Mouse (Mus musculus) small intestine, adult 2 months (tissue): ENCODE data around the gene Rbmxl1. TPM values are rescaled to one million over a fixed set of nuclear protein-coding genes. Genes with fewer than 3 reads are reported as not detected.
"Not testable (repeated sequence)": the region's sequence is repeated elsewhere in the genome, so short reads cannot be mapped to it uniquely, and the experiment has no call there.

Experiments used
- H3K27ac ChIP-seq: fragments of 200-500 bp; 2 replicates; pipeline ENCODE4 v1.5.1; 2012; ENCODE audit warnings: low read depth, low read length, control low read depth, inconsistent platforms; ENCODE audit not compliant: insufficient read depth
- H3K27me3 ChIP-seq: fragments of 200-500 bp; 2 replicates; pipeline ENCODE4 v1.6.1; 2012; ENCODE audit warnings: mild to moderate bottlenecking, moderate library complexity, low read length, inconsistent platforms; ENCODE audit not compliant: control insufficient read depth, insufficient read depth
- H3K36me3 ChIP-seq: fragments of 200-500 bp; 2 replicates; pipeline ENCODE4 v1.6.1; 2012; ENCODE audit warnings: mild to moderate bottlenecking, low read length, control low read depth, inconsistent platforms; ENCODE audit not compliant: control insufficient read depth, insufficient read depth
- H3K4me1 ChIP-seq: fragments of 200-500 bp; 2 replicates; pipeline ENCODE4 v1.6.1; 2012; ENCODE audit warnings: low read length, inconsistent platforms, mixed read lengths; ENCODE audit not compliant: control insufficient read depth, insufficient read depth, insufficient read length
- H3K4me3 ChIP-seq: fragments of 200-500 bp; 2 replicates; pipeline ENCODE4 v1.5.1; 2012; ENCODE audit warnings: low read depth, mild to moderate bottlenecking, control low read depth, inconsistent platforms, low read length, moderate library complexity
- CTCF ChIP-seq: fragments of 200-500 bp; IDR thresholded peaks from 2 replicates; pipeline ENCODE4 v1.5.1; 2012; ENCODE audit warnings: low read depth, mild to moderate bottlenecking, control low read depth, inconsistent platforms, low read length, moderate library complexity, mixed read lengths; ENCODE audit not compliant: insufficient replicate concordance, insufficient read length; ENCODE audit errors: extremely low read depth
- POLR2A ChIP-seq: fragments of 200-500 bp; IDR thresholded peaks from 2 replicates; pipeline ENCODE4 v1.6.1; 2012; ENCODE audit warnings: low read depth, mild to moderate bottlenecking, control low read depth, inconsistent platforms, low read length, moderate library complexity
- WGBS: fragments of 180-500 bp; shearing (Covaris S2); methylation state at CpG from one replicate; pipeline ENCODE4 v1.1.7; 2018; 5-methylcytosine and 5-hydroxymethylcytosine counted together
- polyA plus RNA-seq: library from polyadenylated mRNA; depleted of rRNA; stranded (reverse); fragments of >200 nt; gene quantifications from 2 replicates; pipeline ENCODE4 v1.2.3, GENCODE M21; 2012

The Rbmxl1 gene
- polyA plus RNA-seq, 1 experiment, result 9.3 TPM

- WGBS, result 96% methylated on average over 4 of the region's 4 CpGs
- H3K27ac ChIP-seq, result no peak overlapping the region
- H3K4me1 ChIP-seq, result no peaks in the 10 kb centered on the region; the same call in 1 of the 2 replicates
- no peaks in the 10 kb centered on the region for H3K27me3 ChIP-seq
- no peak overlapping the region for H3K4me3 ChIP-seq
- H3K36me3 ChIP-seq, result peaks cover 3% of the 10 kb centered on the region; the same call in 1 of the 2 replicates
- TF ChIP-seq POLR2A, result no peak
- TF ChIP-seq CTCF, result no peak
Measured at GRCm38 (mm10) chr8:78513106-78513505, 4.4 kb upstream of the Rbmxl1 start.

- Histone ChIP-seq H3K36me3 (no peaks in the 10 kb centered on the region; the same call in 1 of the 2 replicates), H3K27me3 (no peaks in the 10 kb centered on the region), H3K4me1 (no peaks in the 10 kb centered on the region; the same call in 1 of the 2 replicates), H3K27ac (no peak overlapping the region), H3K4me3 (no peak overlapping the region)
- WGBS, result 81% methylated on average over 3 of the region's 3 CpGs
- TF ChIP-seq CTCF, result no peak
- TF ChIP-seq POLR2A, result no peak
Measured at GRCm38 (mm10) chr8:78510926-78511325, 2.2 kb upstream of the Rbmxl1 start.

GRCm38 (mm10) chr8:78510094-78510493 is 1.4 kb upstream of the Rbmxl1 start:
- WGBS, result 1% methylated on average over 11 of the region's 11 CpGs

GRCm38 (mm10) chr8:78509273-78510031 is 754 bp upstream of the Rbmxl1 start, which contains the start of gene Slc10a7:
TSS of gene Slc10a7 (plus strand) at chr8:78509346.
- peak within 1 kb of the TSS; percentile 82 for H3K27ac ChIP-seq
- H3K4me3 ChIP-seq, result peak within 1 kb of the TSS; percentile 80
- no peaks in the 10 kb centered on the region for H3K27me3 ChIP-seq
- TF ChIP-seq POLR2A (no peak), CTCF (no peak)
- WGBS, result under 1% methylated on average over 51 of the region's 51 CpGs
- no peaks in the 10 kb centered on the region; the same call in 1 of the 2 replicates for H3K4me1 ChIP-seq
- no peaks in the 10 kb centered on the region; the same call in 1 of the 2 replicates for H3K36me3 ChIP-seq

More at GRCm38 (mm10) chr8:78510094-78510493, 1.4 kb upstream of the Rbmxl1 start:
- H3K4me1 ChIP-seq, result no peaks in the 10 kb centered on the region; the same call in 1 of the 2 replicates
- no peaks in the 10 kb centered on the region for H3K27me3 ChIP-seq
- TF ChIP-seq CTCF, result no peak
- no peak for TF ChIP-seq POLR2A
- peak overlapping the region; percentile 80 for H3K4me3 ChIP-seq
- H3K27ac ChIP-seq, result peak overlapping the region; percentile 82
- no peaks in the 10 kb centered on the region for H3K36me3 ChIP-seq

- Histone ChIP-seq H3K4me3 (peak overlapping the region; percentile 80), H3K27me3 (no peaks in the 10 kb centered on the region), H3K36me3 (no peaks in the 10 kb centered on the region; the same call in 1 of the 2 replicates), H3K27ac (peak overlapping the region; percentile 40; the same call in 1 of the 2 replicates), H3K4me1 (no peaks in the 10 kb centered on the region; the same call in 1 of the 2 replicates)
- TF ChIP-seq POLR2A, result no peak
- no peak for TF ChIP-seq CTCF
- WGBS, result under 1% methylated on average over 38 of the region's 38 CpGs
Measured at GRCm38 (mm10) chr8:78507979-78508718, 549 bp downstream of the Rbmxl1 start.

GRCm38 (mm10) chr8:78502706-78503105 is 6.0 kb downstream of the Rbmxl1 start:
- Histone ChIP-seq H3K4me3 (no peak overlapping the region), H3K27me3 (no peaks in the 10 kb centered on the region; the same call in 1 of the 2 replicates), H3K36me3 (no peaks in the 10 kb centered on the region; the same call in 1 of the 2 replicates), H3K4me1 (no peaks in the 10 kb centered on the region), H3K27ac (no peak overlapping the region)
- WGBS, result 86% methylated on average over 2 of the region's 2 CpGs
- no peak for TF ChIP-seq CTCF
- no peak for TF ChIP-seq POLR2A

GRCm38 (mm10) chr8:78496273-78496672 is 12.4 kb downstream of the Rbmxl1 start:
- 93% methylated on average over 3 of the region's 3 CpGs for WGBS
- H3K4me3 ChIP-seq, H3K27ac ChIP-seq, H3K36me3 ChIP-seq, H3K4me1 ChIP-seq, H3K27me3 ChIP-seq: not testable (repeated sequence)
